Mouse (Mus musculus) urinary bladder, postnatal 36 days (tissue): ENCODE data around the gene Tsen2.

ENCODE experiments used
- DNase-seq, 2 experiments: peaks; one replicate each; pipeline ENCODE4 v3.0.0; 2022; ENCODE audit warnings: low spot score in 2 of 2, mixed read lengths in 1 of 2

The Tsen2 gene

GRCm38 (mm10) chr6:115595667-115596066 is 51.2 kb downstream of the Tsen2 start:
- no peak for DNase-seq

GRCm38 (mm10) chr6:115601322-115601714 is 56.9 kb downstream of the Tsen2 start:
- no peak for DNase-seq

- peak; percentile 68 to 80 for DNase-seq
Measured at GRCm38 (mm10) chr6:115601715-115602523, 57.5 kb downstream of the Tsen2 start, which contains the start of gene Mkrn2. TSS of gene Mkrn2 (plus strand) at chr6:115601902.

GRCm38 (mm10) chr6:115606461-115606860 is 62.0 kb downstream of the Tsen2 start:
- no peak for DNase-seq

- no peak for DNase-seq
Measured at GRCm38 (mm10) chr6:115607429-115607828, 63.0 kb downstream of the Tsen2 start.

GRCm38 (mm10) chr6:115609121-115609520 is 64.7 kb downstream of the Tsen2 start:
- DNase-seq = no peak

- no peak for DNase-seq
Measured at GRCm38 (mm10) chr6:115610301-115610700, 65.8 kb downstream of the Tsen2 start.

- DNase-seq = no peak
Measured at GRCm38 (mm10) chr6:115613793-115614192, 69.3 kb downstream of the Tsen2 start.

GRCm38 (mm10) chr6:115615983-115616382 is 71.5 kb downstream of the Tsen2 start:
- no peak for DNase-seq

- DNase-seq = no peak
Measured at GRCm38 (mm10) chr6:115619818-115620217, 75.4 kb downstream of the Tsen2 start.

GRCm38 (mm10) chr6:115620942-115621341 is 76.5 kb downstream of the Tsen2 start:
- DNase-seq = no peak

- DNase-seq = no peak
Measured at GRCm38 (mm10) chr6:115626121-115626520, 81.7 kb downstream of the Tsen2 start.
